Mouse (Mus musculus): ENCODE measurements around the gene Dlx3. TPM values are rescaled to one million over a fixed set of nuclear protein-coding genes. Genes with fewer than 3 reads are reported as not detected.
A peak's percentile ranks its signal among the peaks of the same experiment; 100 is the strongest.

The Dlx3 gene
- total and polyA plus RNA-seq, 2 experiments from 2014 or later, result 0.23 to 0.37 TPM

DNA sequence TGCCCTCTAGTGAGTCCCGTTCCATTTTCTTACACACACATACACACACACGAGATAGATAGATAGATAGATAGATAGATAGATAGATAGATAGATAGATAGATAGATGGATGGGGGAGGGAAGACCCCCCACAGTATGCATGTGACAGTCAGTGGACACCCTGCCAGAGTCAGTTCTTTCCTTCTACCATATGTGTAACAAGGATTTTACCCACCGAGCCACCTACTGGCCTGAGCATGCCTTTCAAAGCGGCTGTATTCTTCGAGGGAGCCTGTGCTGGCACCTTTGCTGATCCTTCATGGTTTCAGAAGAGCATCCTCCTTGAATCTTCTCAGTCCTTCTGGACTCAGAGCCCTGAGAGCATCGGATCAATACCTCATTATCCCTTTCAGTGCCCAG, 22.0 kb upstream of the Dlx3 start:
- WGBS, result 71% methylated on average over 6 of the region's 6 CpGs
- Histone ChIP-seq H3K4me1 (ENCODE audit: insufficient read depth, low read length) (no peaks in the 10 kb centered on the region), H3K27me3 (ENCODE audit: insufficient read depth, low read length) (no peaks in the 10 kb centered on the region), H3K4me2 (ENCODE audit: low read depth, low read length) (no peak overlapping the region), H3K9me3 (ENCODE audit: low read length) (no peaks in the 10 kb centered on the region), H3K27ac (no peak overlapping the region), H3K36me3 (ENCODE audit: insufficient read depth, low read length) (no peaks in the 10 kb centered on the region), H3K9ac (replicated peaks; ENCODE audit: low read length) (no peak overlapping the region), H3K4me3 (ENCODE audit: low read length) (no peak overlapping the region)
- no peak for DNase-seq (ENCODE audit: low spot score)
- peak; percentile 46 for TF ChIP-seq CTCF (IDR thresholded peaks at IDR 0.05; ENCODE audit: low read depth)
- ATAC-seq, result no peak

DNA sequence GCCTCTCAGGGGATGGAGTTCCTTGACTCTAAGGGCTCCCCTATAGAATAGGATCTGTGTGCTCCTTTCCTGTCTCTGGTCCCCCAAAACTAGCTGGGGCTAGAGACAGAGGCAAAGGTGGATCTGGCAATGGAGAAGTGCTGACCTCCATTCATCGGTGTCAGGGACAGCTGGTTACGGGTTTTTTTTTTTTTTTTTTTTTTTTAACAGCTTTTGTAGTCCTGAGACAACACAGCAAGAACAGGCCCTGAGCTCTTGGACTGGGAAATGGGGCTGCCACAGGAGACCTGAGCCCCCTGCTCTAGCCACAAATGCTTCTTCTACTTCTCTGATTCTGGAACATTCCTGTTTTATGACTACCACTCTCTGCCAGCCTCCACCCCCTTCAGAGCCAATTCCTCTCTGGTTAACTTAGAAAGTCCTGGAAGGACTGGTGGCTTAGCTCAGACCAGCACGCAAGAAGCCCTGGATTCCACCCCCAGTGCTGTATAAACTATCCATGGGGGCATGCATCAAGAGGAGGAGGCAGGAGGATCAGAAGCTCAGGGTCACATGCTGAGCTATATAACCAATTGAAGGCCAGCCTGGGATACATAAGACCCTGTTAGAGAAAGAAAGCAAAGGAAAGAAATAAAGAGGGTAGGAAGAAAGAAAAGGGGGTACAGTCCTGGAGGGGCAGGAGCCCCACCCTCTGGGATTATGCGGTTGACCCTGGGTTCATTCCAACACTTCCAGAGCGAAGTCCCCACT, 21.4 kb upstream of the Dlx3 start:
- Histone ChIP-seq H3K27me3 (ENCODE audit: insufficient read depth, low read length) (no peaks in the 10 kb centered on the region), H3K36me3 (ENCODE audit: insufficient read depth, low read length) (no peaks in the 10 kb centered on the region), H3K4me2 (ENCODE audit: low read depth, low read length) (no peak overlapping the region), H3K27ac (no peak overlapping the region), H3K9ac (replicated peaks; ENCODE audit: low read length) (no peak overlapping the region), H3K4me1 (ENCODE audit: insufficient read depth, low read length) (no peaks in the 10 kb centered on the region), H3K9me3 (ENCODE audit: low read length) (no peaks in the 10 kb centered on the region), H3K4me3 (ENCODE audit: low read length) (no peak overlapping the region)
- no peak for TF ChIP-seq CTCF (IDR thresholded peaks at IDR 0.05; ENCODE audit: low read depth)
- whole genome bisulfite sequencing, result 75% methylated on average over 5 of the region's 5 CpGs
- ATAC-seq (no peak), DNase-seq (ENCODE audit: low spot score) (no peak)

DNA sequence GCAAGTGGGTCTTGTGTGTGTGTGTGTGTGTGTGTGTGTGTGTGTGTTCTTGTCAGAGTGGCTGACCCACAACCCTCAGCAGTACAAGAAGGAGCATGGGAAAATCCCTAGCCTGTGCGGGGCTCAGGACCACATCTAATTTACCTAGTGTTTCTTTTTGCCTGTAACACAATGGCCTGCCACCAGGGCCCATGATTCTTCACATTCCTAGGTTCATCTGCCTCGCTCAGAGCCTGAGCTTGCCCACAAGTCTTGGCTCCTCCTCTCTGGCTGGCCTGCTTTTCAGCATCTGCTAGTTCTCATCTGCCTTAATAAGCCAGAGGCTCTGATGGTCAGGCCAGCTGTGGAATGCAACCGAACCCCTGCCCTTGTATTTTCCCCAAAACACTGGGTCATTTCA, 19.5 kb upstream of the Dlx3 start:
- Histone ChIP-seq H3K9me3 (ENCODE audit: low read length) (no peaks in the 10 kb centered on the region), H3K4me2 (ENCODE audit: low read depth, low read length) (no peak overlapping the region), H3K36me3 (ENCODE audit: insufficient read depth, low read length) (no peaks in the 10 kb centered on the region), H3K4me3 (ENCODE audit: low read length) (no peak overlapping the region), H3K4me1 (ENCODE audit: insufficient read depth, low read length) (0 out of 2 replicates have a peak, but pooled peaks cover 4% of the 10 kb centered on the region), H3K27me3 (ENCODE audit: insufficient read depth, low read length) (no peaks in the 10 kb centered on the region), H3K27ac (no peak overlapping the region), H3K9ac (replicated peaks; ENCODE audit: low read length) (no peak overlapping the region)
- TF ChIP-seq CTCF (IDR thresholded peaks at IDR 0.05; ENCODE audit: low read depth), result peak; percentile 14; the same call in 1 of the 2 replicates
- no peak for DNase-seq (ENCODE audit: low spot score)
- ATAC-seq, result no peak
- WGBS, result 38% methylated on average over 3 of the region's 3 CpGs

DNA sequence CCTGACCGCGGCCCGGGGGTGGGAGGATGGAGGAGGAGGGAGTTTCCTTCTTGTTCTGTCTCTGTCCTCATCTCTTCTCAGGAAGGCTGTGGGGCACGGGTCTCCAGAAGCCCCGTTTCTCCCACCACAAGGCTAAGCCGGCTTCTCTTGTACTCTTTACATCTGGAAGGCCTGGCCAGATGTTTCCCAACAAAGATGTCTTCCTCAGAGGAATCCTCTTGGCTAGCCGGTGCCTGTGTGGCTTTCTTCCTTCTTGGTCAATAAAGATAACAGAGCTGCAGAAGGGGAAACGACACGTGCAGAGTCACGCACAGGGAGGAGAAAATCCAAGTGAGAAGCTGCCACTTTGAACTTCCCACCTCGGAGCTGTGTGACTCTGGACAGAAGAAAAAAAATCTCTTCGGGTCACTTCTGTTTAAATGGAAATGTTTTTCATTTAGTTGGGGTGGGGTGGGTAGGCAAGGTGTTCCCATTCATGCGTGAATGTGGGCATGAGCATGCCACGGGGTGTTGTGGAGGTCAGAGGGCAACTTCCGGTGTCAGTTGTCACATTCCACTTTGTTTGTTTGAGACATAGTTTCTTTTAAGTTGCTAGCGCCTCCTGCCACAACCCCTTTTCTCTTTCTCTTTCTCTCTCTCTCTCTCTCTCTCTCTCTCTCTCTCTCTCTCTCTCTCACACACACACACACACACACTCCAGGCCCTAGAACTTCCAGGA, 18.7 kb upstream of the Dlx3 start:
- no peak for DNase-seq (ENCODE audit: low spot score)
- 26% methylated on average over 16 of the region's 16 CpGs for WGBS
- ATAC-seq, result no peak

DNA sequence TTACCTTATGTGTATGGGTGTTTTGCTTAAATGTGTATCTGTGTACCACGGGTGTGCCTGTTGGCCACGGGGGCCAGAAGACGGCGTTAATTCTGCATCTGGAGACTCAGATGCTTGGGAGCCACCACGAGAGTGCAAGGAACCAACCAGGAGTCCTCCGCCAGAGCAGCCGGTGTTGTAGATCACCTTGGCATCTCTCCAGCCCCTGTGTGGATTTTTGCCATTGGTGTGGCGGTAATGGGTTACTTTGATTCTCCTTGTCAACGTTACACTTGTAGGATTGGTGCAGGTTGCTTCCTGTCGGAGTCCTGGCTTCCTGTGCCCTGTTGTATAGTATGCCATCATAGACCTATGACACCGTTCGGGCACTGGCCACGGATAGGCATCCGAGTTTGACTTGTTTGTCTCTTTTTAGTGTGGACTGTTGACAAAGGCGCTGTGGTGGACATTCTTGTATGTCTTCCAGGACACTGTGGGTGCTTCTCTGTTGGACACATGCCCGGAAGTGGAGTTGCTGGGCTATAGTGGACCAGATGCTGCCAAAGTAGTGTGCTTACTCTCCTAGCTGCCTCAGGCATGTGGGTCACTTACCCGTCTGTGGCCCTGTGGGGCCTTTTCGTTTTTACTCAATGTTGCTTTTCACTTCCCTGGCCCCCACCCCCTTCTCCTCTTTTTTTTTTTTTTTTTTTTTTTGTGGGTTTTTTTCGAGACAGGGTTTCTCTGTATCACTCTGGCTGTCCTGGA, 17.6 kb upstream of the Dlx3 start:
- ATAC-seq, result 0 out of 2 replicates have a peak, but pooled peaks have one; percentile 54
- WGBS, result 62% methylated on average over 19 of the region's 19 CpGs
- no peak overlapping the region for H3K4me2 ChIP-seq (ENCODE audit: low read depth, low read length)

More for the DNA sequence above, 18.7 kb upstream of the Dlx3 start:
- no peaks in the 10 kb centered on the region for H3K9me3 ChIP-seq (ENCODE audit: low read length)
- H3K4me3 ChIP-seq (ENCODE audit: low read length), result no peak overlapping the region
- no peaks in the 10 kb centered on the region for H3K36me3 ChIP-seq (ENCODE audit: insufficient read depth, low read length)
- no peak overlapping the region for H3K9ac ChIP-seq (replicated peaks; ENCODE audit: low read length)
- H3K4me2 ChIP-seq (ENCODE audit: low read depth, low read length), result no peak overlapping the region
- no peaks in the 10 kb centered on the region for H3K27me3 ChIP-seq (ENCODE audit: insufficient read depth, low read length)
- H3K4me1 ChIP-seq (ENCODE audit: insufficient read depth, low read length), result 0 out of 2 replicates have a peak, but pooled peaks cover 4% of the 10 kb centered on the region
- H3K27ac ChIP-seq, result no peak overlapping the region
- TF ChIP-seq CTCF (IDR thresholded peaks at IDR 0.05; ENCODE audit: low read depth), result no peak

DNA sequence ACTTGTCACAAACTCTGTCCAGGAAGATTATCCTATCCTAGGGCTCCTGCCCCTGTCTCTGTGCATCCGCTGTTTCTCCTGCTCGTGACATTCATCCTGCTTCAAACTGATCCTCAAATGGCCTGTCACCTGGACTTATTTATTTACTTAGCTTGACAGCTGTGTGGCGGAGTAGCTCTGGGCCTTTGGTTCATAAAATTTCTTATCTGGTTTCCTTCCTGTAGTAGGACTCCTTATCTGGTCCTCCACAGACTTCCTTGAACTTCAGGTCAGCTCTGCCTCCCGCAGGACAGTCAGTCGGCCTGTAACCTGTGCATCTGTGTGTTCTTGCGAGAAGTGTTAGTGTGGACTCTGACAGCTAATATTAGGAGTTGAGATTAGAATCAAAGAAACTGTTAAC, 15.7 kb upstream of the Dlx3 start:
- no peak for DNase-seq (ENCODE audit: low spot score)
- no peak overlapping the region for H3K27ac ChIP-seq
- H3K9me3 ChIP-seq (ENCODE audit: low read length), result no peaks in the 10 kb centered on the region
- H3K4me3 ChIP-seq (ENCODE audit: low read length), result no peak overlapping the region
- H3K9ac ChIP-seq (replicated peaks; ENCODE audit: low read length), result no peak overlapping the region
- 0 out of 2 replicates have a peak, but pooled peaks cover 4% of the 10 kb centered on the region for H3K4me1 ChIP-seq (ENCODE audit: insufficient read depth, low read length)
- 72% methylated on average over 6 of the region's 6 CpGs for WGBS
- ATAC-seq, result no peak
- no peak for TF ChIP-seq CTCF (IDR thresholded peaks at IDR 0.05; ENCODE audit: low read depth)
- no peaks in the 10 kb centered on the region for H3K36me3 ChIP-seq (ENCODE audit: insufficient read depth, low read length)
- no peak overlapping the region for H3K4me2 ChIP-seq (ENCODE audit: low read depth, low read length)
- no peaks in the 10 kb centered on the region for H3K27me3 ChIP-seq (ENCODE audit: insufficient read depth, low read length)

More for the DNA sequence above, 17.6 kb upstream of the Dlx3 start:
- no peaks in the 10 kb centered on the region for H3K36me3 ChIP-seq (ENCODE audit: insufficient read depth, low read length)
- no peak overlapping the region for H3K4me3 ChIP-seq (ENCODE audit: low read length)
- no peaks in the 10 kb centered on the region for H3K9me3 ChIP-seq (ENCODE audit: low read length)
- no peak overlapping the region for H3K9ac ChIP-seq (replicated peaks; ENCODE audit: low read length)
- H3K27me3 ChIP-seq (ENCODE audit: insufficient read depth, low read length), result no peaks in the 10 kb centered on the region
- H3K27ac ChIP-seq, result no peak overlapping the region
- 0 out of 2 replicates have a peak, but pooled peaks cover 4% of the 10 kb centered on the region for H3K4me1 ChIP-seq (ENCODE audit: insufficient read depth, low read length)
- no peak for TF ChIP-seq CTCF (IDR thresholded peaks at IDR 0.05; ENCODE audit: low read depth)
- DNase-seq (ENCODE audit: low spot score), result peak; percentile 51

All from hindbrain, postnatal 0 days (tissue).